Mouse (Mus musculus): ENCODE measurements around the gene Dstn. TPM values are rescaled to one million over a fixed set of nuclear protein-coding genes. Genes with fewer than 3 reads are reported as not detected.

Gene Dstn
- polyA plus RNA-seq, 1 experiment from 2014 or later = 479 TPM

DNA sequence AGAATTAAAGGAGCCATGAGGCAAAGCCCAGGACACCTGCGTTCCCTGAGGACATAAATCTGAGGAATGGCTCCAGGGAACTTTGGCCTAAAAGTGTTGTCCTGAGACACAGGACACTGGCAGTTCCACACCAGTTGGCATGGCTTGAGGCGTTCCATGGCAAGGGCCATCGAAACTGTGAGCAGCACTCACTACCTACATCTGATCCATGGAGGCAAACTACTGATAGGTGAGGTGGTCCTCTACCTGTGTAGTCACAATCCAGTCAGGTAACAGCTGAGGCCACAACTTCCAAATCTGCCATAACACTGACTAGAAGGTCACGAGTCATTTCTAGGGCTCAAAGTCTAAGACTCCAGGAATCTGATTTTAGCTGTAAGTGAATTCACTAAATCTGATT lies 40.6 kb downstream of the Dstn start:
- WGBS = 95% methylated on average over 4 of the region's 4 CpGs
- Histone ChIP-seq H3K4me2 (ENCODE audit: low read length) (no peak overlapping the region), H3K27ac (replicated peaks; ENCODE audit: low read depth, low read length) (no peak overlapping the region), H3K36me3 (ENCODE audit: control insufficient read depth, insufficient read depth, low read length) (peaks cover 68% of the 10 kb centered on the region), H3K9me3 (ENCODE audit: control insufficient read depth, low read length) (no peaks in the 10 kb centered on the region), H3K4me3 (replicated peaks; ENCODE audit: low read depth, low read length) (no peak overlapping the region), H3K27me3 (ENCODE audit: control insufficient read depth, insufficient read depth, low read length) (no peaks in the 10 kb centered on the region), H3K4me1 (ENCODE audit: control insufficient read depth, insufficient read depth, low read length) (no peaks in the 10 kb centered on the region), H3K9ac (replicated peaks; ENCODE audit: low read length) (no peak overlapping the region)
- no peak for ATAC-seq (ENCODE audit: low FRiP score, low TSS enrichment)
- DNase-seq = no peak

GRCm38 (mm10) chr2:143962192-143962591 lies 47.1 kb downstream of the Dstn start:
- no peak overlapping the region for H3K9ac ChIP-seq (replicated peaks; ENCODE audit: low read length)
- H3K27ac ChIP-seq (replicated peaks; ENCODE audit: low read depth, low read length) = no peak overlapping the region
- peaks cover 62% of the 10 kb centered on the region for H3K36me3 ChIP-seq (ENCODE audit: control insufficient read depth, insufficient read depth, low read length)
- no peaks in the 10 kb centered on the region for H3K9me3 ChIP-seq (ENCODE audit: control insufficient read depth, low read length)
- no peak for ATAC-seq (ENCODE audit: low FRiP score, low TSS enrichment)
- DNase-seq = no peak
- H3K27me3 ChIP-seq (ENCODE audit: control insufficient read depth, insufficient read depth, low read length) = no peaks in the 10 kb centered on the region
- H3K4me3 ChIP-seq (replicated peaks; ENCODE audit: low read depth, low read length) = no peak overlapping the region
- no peaks in the 10 kb centered on the region for H3K4me1 ChIP-seq (ENCODE audit: control insufficient read depth, insufficient read depth, low read length)
- no peak overlapping the region for H3K4me2 ChIP-seq (ENCODE audit: low read length)
- WGBS = 97% methylated on average over 5 of the region's 5 CpGs

- Histone ChIP-seq H3K27ac (replicated peaks; ENCODE audit: low read depth, low read length) (no peak overlapping the region), H3K9ac (replicated peaks; ENCODE audit: low read length) (no peak overlapping the region), H3K4me3 (replicated peaks; ENCODE audit: low read depth, low read length) (no peak overlapping the region), H3K36me3 (ENCODE audit: control insufficient read depth, insufficient read depth, low read length) (peaks cover 63% of the 10 kb centered on the region), H3K9me3 (ENCODE audit: control insufficient read depth, low read length) (no peaks in the 10 kb centered on the region), H3K4me1 (ENCODE audit: control insufficient read depth, insufficient read depth, low read length) (no peaks in the 10 kb centered on the region), H3K27me3 (ENCODE audit: control insufficient read depth, insufficient read depth, low read length) (no peaks in the 10 kb centered on the region), H3K4me2 (ENCODE audit: low read length) (no peak overlapping the region)
- WGBS = 96% methylated on average over 1 of the region's 1 CpGs
- no peak for ATAC-seq (ENCODE audit: low FRiP score, low TSS enrichment)
- DNase-seq = no peak
These were observed 48.2 kb downstream of the Dstn start for GRCm38 (mm10) chr2:143963318-143963717.

- 93% methylated on average over 7 of the region's 7 CpGs for WGBS
- no peak overlapping the region for H3K4me2 ChIP-seq (ENCODE audit: low read length)
- peaks cover 57% of the 10 kb centered on the region for H3K36me3 ChIP-seq (ENCODE audit: control insufficient read depth, insufficient read depth, low read length)
- H3K9ac ChIP-seq (replicated peaks; ENCODE audit: low read length) = no peak overlapping the region
- no peak for ATAC-seq (ENCODE audit: low FRiP score, low TSS enrichment)
- no peaks in the 10 kb centered on the region for H3K27me3 ChIP-seq (ENCODE audit: control insufficient read depth, insufficient read depth, low read length)
- H3K4me3 ChIP-seq (replicated peaks; ENCODE audit: low read depth, low read length) = no peak overlapping the region
- H3K4me1 ChIP-seq (ENCODE audit: control insufficient read depth, insufficient read depth, low read length) = no peaks in the 10 kb centered on the region
- DNase-seq = no peak
- H3K27ac ChIP-seq (replicated peaks; ENCODE audit: low read depth, low read length) = no peak overlapping the region
- no peaks in the 10 kb centered on the region for H3K9me3 ChIP-seq (ENCODE audit: control insufficient read depth, low read length)
These were observed 54.1 kb downstream of the Dstn start for GRCm38 (mm10) chr2:143969260-143969659.

DNA sequence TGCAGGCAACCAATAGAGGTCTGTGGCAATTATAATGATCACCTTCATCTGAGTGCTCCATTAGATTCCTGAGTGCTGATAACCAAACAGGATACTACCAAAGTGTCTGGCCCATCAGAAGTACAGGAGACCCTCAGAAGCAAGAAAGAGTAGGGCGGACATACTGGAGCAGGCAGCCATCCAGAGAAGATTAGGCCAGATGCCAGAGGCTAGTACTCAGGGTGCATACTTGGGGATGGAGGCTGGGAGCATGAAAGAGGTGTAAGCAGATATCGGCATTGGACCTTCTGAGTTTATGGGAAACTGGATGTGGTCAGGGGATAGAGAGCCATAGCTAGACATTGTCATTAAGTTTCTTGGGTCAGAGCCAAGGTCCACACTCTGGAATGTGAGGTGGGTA lies 55.7 kb downstream of the Dstn start:
- Histone ChIP-seq H3K4me2 (ENCODE audit: low read length) (no peak overlapping the region), H3K27ac (replicated peaks; ENCODE audit: low read depth, low read length) (no peak overlapping the region), H3K27me3 (ENCODE audit: control insufficient read depth, insufficient read depth, low read length) (no peaks in the 10 kb centered on the region), H3K4me1 (ENCODE audit: control insufficient read depth, insufficient read depth, low read length) (no peaks in the 10 kb centered on the region), H3K36me3 (ENCODE audit: control insufficient read depth, insufficient read depth, low read length) (peaks cover 46% of the 10 kb centered on the region), H3K9me3 (ENCODE audit: control insufficient read depth, low read length) (no peaks in the 10 kb centered on the region), H3K4me3 (replicated peaks; ENCODE audit: low read depth, low read length) (no peak overlapping the region), H3K9ac (replicated peaks; ENCODE audit: low read length) (no peak overlapping the region)
- 91% methylated on average over 2 of the region's 2 CpGs for WGBS
- no peak for DNase-seq
- ATAC-seq (ENCODE audit: low FRiP score, low TSS enrichment) = no peak

- H3K4me1 ChIP-seq (ENCODE audit: control insufficient read depth, insufficient read depth, low read length) = no peaks in the 10 kb centered on the region
- H3K27ac ChIP-seq (replicated peaks; ENCODE audit: low read depth, low read length) = no peak overlapping the region
- H3K9ac ChIP-seq (replicated peaks; ENCODE audit: low read length) = no peak overlapping the region
- no peak overlapping the region for H3K4me2 ChIP-seq (ENCODE audit: low read length)
- H3K27me3 ChIP-seq (ENCODE audit: control insufficient read depth, insufficient read depth, low read length) = no peaks in the 10 kb centered on the region
- DNase-seq (no peak), ATAC-seq (ENCODE audit: low FRiP score, low TSS enrichment) (no peak)
- H3K36me3 ChIP-seq (ENCODE audit: control insufficient read depth, insufficient read depth, low read length) = peaks cover 38% of the 10 kb centered on the region
- H3K4me3 ChIP-seq (replicated peaks; ENCODE audit: low read depth, low read length) = no peak overlapping the region
- WGBS = 89% methylated on average over 2 of the region's 2 CpGs
- no peaks in the 10 kb centered on the region for H3K9me3 ChIP-seq (ENCODE audit: control insufficient read depth, low read length)
These were observed 56.8 kb downstream of the Dstn start for GRCm38 (mm10) chr2:143971887-143972286.

DNA sequence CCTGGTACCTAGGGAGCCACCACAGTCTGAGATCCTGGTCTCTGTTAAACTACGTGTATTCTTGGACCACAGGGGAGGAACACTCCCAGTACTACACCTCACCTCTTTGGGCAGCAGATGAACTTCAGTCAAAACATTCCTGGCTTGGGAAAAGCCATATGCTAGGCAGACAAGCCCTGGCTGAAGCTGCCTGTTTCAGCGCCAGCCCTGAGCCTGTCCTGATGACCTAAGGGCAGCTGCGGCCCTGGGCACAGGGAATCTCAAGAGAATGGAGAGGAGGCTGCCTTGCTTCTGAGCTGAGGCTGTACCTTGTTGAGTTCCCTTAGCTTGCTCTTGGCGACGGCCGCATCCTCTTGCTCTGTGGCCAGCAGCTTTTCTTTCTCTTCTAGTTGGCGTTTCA lies 58.0 kb downstream of the Dstn start:
- H3K4me1 ChIP-seq (ENCODE audit: control insufficient read depth, insufficient read depth, low read length) = no peaks in the 10 kb centered on the region
- H3K9ac ChIP-seq (replicated peaks; ENCODE audit: low read length) = no peak overlapping the region
- DNase-seq (no peak), ATAC-seq (ENCODE audit: low FRiP score, low TSS enrichment) (no peak)
- peaks cover 29% of the 10 kb centered on the region for H3K36me3 ChIP-seq (ENCODE audit: control insufficient read depth, insufficient read depth, low read length)
- no peak overlapping the region for H3K27ac ChIP-seq (replicated peaks; ENCODE audit: low read depth, low read length)
- H3K4me2 ChIP-seq (ENCODE audit: low read length) = no peak overlapping the region
- H3K9me3 ChIP-seq (ENCODE audit: control insufficient read depth, low read length) = no peaks in the 10 kb centered on the region
- no peak overlapping the region for H3K4me3 ChIP-seq (replicated peaks; ENCODE audit: low read depth, low read length)
- no peaks in the 10 kb centered on the region for H3K27me3 ChIP-seq (ENCODE audit: control insufficient read depth, insufficient read depth, low read length)
- WGBS = 93% methylated on average over 7 of the region's 7 CpGs

GRCm38 (mm10) chr2:143975146-143975649 lies 60.1 kb downstream of the Dstn start:
- H3K36me3 ChIP-seq (ENCODE audit: control insufficient read depth, insufficient read depth, low read length) = peaks cover 14% of the 10 kb centered on the region; the same call in 1 of the 2 replicates
- WGBS = 97% methylated on average over 5 of the region's 5 CpGs
- no peak overlapping the region for H3K4me2 ChIP-seq (ENCODE audit: low read length)
- H3K4me3 ChIP-seq (replicated peaks; ENCODE audit: low read depth, low read length) = no peak overlapping the region
- no peak for DNase-seq
- no peak overlapping the region for H3K27ac ChIP-seq (replicated peaks; ENCODE audit: low read depth, low read length)
- no peak overlapping the region for H3K9ac ChIP-seq (replicated peaks; ENCODE audit: low read length)
- ATAC-seq (ENCODE audit: low FRiP score, low TSS enrichment) = no peak
- H3K4me1 ChIP-seq (ENCODE audit: control insufficient read depth, insufficient read depth, low read length) = no peaks in the 10 kb centered on the region
- no peaks in the 10 kb centered on the region for H3K27me3 ChIP-seq (ENCODE audit: control insufficient read depth, insufficient read depth, low read length)
- H3K9me3 ChIP-seq (ENCODE audit: control insufficient read depth, low read length) = no peaks in the 10 kb centered on the region

GRCm38 (mm10) chr2:143978444-143979147 lies 63.5 kb downstream of the Dstn start:
- no peak overlapping the region for H3K4me3 ChIP-seq (replicated peaks; ENCODE audit: low read depth, low read length)
- no peaks in the 10 kb centered on the region for H3K9me3 ChIP-seq (ENCODE audit: control insufficient read depth, low read length)
- H3K27ac ChIP-seq (replicated peaks; ENCODE audit: low read depth, low read length) = no peak overlapping the region
- H3K9ac ChIP-seq (replicated peaks; ENCODE audit: low read length) = no peak overlapping the region
- no peaks in the 10 kb centered on the region for H3K27me3 ChIP-seq (ENCODE audit: control insufficient read depth, insufficient read depth, low read length)
- ATAC-seq (ENCODE audit: low FRiP score, low TSS enrichment) (no peak), DNase-seq (no peak)
- no peaks in the 10 kb centered on the region for H3K4me1 ChIP-seq (ENCODE audit: control insufficient read depth, insufficient read depth, low read length)
- 0 out of 2 replicates have a peak, but pooled peaks cover 4% of the 10 kb centered on the region for H3K36me3 ChIP-seq (ENCODE audit: control insufficient read depth, insufficient read depth, low read length)
- 95% methylated on average over 8 of the region's 8 CpGs for WGBS
- H3K4me2 ChIP-seq (ENCODE audit: low read length) = no peak overlapping the region
